Mouse (Mus musculus) spleen, adult 2 months (tissue): ENCODE measurements around the gene Clec2e. TPM values are rescaled to one million over a fixed set of nuclear protein-coding genes. Genes with fewer than 3 reads are reported as not detected.

Source experiments
- DNase-seq, 2 experiments: peaks; one replicate each; pipeline versions ENCODE4 v3.0.0 to v3.0.0-alpha.2; 2012 to 2021; ENCODE audit warnings: low spot score in 2 of 2, low read depth in 1 of 2
- H3K27ac ChIP-seq: fragments of 200-500 bp; 2 replicates; pipeline ENCODE4 v1.5.1; 2012; ENCODE audit warnings: low read length, inconsistent platforms; ENCODE audit not compliant: insufficient read depth
- H3K27me3 ChIP-seq: fragments of 200-500 bp; 2 replicates; pipeline ENCODE4 v1.6.1; 2012; ENCODE audit warnings: mild to moderate bottlenecking, moderate library complexity, low read length, inconsistent platforms; ENCODE audit not compliant: control insufficient read depth, insufficient read depth
- H3K36me3 ChIP-seq: fragments of 200-500 bp; 2 replicates; pipeline ENCODE4 v1.6.1; 2012; ENCODE audit warnings: mild to moderate bottlenecking, low read length, inconsistent platforms; ENCODE audit not compliant: control insufficient read depth, insufficient read depth
- H3K4me1 ChIP-seq: fragments of 200-500 bp; 2 replicates; pipeline ENCODE4 v1.6.1; 2011; ENCODE audit warnings: inconsistent platforms; ENCODE audit not compliant: control insufficient read depth, insufficient read depth, insufficient read length
- H3K4me3 ChIP-seq: fragments of 200-500 bp; 2 replicates; pipeline ENCODE4 v1.5.1; 2011; ENCODE audit warnings: mild to moderate bottlenecking, inconsistent platforms; ENCODE audit not compliant: insufficient read depth, insufficient read length; ENCODE audit errors: extremely low read depth
- CTCF ChIP-seq: fragments of 200-500 bp; IDR thresholded peaks from 2 replicates; pipeline ENCODE4 v1.5.1; 2011; ENCODE audit warnings: mild to moderate bottlenecking, inconsistent platforms; ENCODE audit not compliant: insufficient read depth, insufficient read length, insufficient replicate concordance; ENCODE audit errors: extremely low read depth
- POLR2A ChIP-seq: fragments of 200-500 bp; IDR thresholded peaks from 2 replicates; pipeline ENCODE4 v1.6.1; 2011; ENCODE audit warnings: low read depth, low read length, inconsistent platforms
- WGBS: fragments of 180-500 bp; shearing (Covaris S2); methylation state at CpG from one replicate; pipeline ENCODE4 v1.1.7; 2018; 5-methylcytosine and 5-hydroxymethylcytosine counted together
- polyA plus RNA-seq: library from polyadenylated mRNA; depleted of rRNA; stranded (reverse); fragments of >200 nt; gene quantifications from 2 replicates; pipeline ENCODE4 v1.2.3, GENCODE M21; 2012; rRNA removed

Clec2e gene
- polyA plus RNA-seq, 1 experiment: not detected

DNA sequence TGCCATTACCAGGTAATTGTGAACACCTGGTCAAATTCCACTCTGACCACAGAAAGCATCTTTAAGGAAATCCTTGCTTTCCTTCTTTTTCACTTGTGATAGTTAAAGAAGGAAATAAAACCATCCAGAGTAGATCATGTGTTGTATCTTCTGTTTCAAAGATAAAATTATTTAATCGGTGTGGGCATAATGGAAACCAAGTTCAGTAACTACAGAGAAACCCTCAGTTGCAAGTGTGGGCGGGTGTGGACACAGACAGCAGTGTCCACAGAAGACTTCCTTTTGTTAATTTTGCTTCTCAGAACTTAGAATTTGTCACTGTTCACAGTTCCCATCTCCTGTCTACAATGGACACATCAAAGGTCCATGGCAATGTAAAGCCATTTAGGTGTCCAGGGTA lies 55.1 kb downstream of the Clec2e start, which contains the start of gene Klrb1f:
TSS of gene Klrb1f (plus strand) at position 301 of the 400 bp plus-strand sequence.
- WGBS: 74% methylated on average over 2 of the region's 2 CpGs
- TF ChIP-seq CTCF (no peak), POLR2A (no peak)
- peaks cover 8% of the 10 kb centered on the region; the same call in 1 of the 2 replicates for H3K4me1 ChIP-seq
- no peaks in the 10 kb centered on the region for H3K27me3 ChIP-seq
- no peaks in the 10 kb centered on the region for H3K36me3 ChIP-seq
- no peak for DNase-seq
- H3K4me3 ChIP-seq: no peak within 1 kb of the TSS
- H3K27ac ChIP-seq: no peak within 1 kb of the TSS

DNA sequence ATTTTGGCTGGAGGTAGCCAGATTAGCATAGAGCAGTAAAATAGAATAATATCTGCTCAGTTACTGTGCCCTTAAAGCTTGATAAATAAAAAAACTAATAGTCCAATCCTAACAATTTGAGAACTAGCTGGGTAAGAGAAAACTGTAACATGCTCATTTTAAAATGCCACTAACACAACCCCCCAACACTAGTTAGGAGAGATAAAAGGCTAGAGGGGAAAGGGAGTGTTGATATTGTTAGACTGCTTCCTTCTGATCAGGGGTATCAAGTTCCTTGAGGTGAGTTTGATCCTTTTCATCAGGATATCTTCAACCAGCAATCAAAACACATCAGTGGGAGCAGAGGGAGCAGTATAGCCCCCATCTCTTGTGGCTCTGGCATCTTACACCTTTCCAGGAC lies 58.2 kb downstream of the Clec2e start:
- H3K4me3 ChIP-seq: no peak overlapping the region
- no peak for DNase-seq
- H3K4me1 ChIP-seq: peaks cover 12% of the 10 kb centered on the region; the same call in 1 of the 2 replicates
- H3K27me3 ChIP-seq: no peaks in the 10 kb centered on the region
- TF ChIP-seq POLR2A: no peak
- no peak for TF ChIP-seq CTCF
- H3K27ac ChIP-seq: no peak overlapping the region
- H3K36me3 ChIP-seq: no peaks in the 10 kb centered on the region

Other genes with a start within 250 kb of the Clec2e start
- gene Clec2i, start 213.3 kb downstream of the Clec2e start, polyA plus RNA-seq: 5.0 and 9.6 TPM in 2 replicates
- gene BC035044, start 209.8 kb downstream of the Clec2e start, polyA plus RNA-seq: 16.3 and 22.9 TPM in 2 replicates
- gene Clec2g, start 166.5 kb downstream of the Clec2e start, polyA plus RNA-seq: 0.35 TPM in 1 of 2 replicates, not detected in the other
- gene Klrb1f, start 55.0 kb downstream of the Clec2e start, polyA plus RNA-seq: 1.6 and 1.8 TPM in 2 replicates
- gene Clec2d, start 79.7 kb upstream of the Clec2e start, polyA plus RNA-seq: 47.0 and 47.4 TPM in 2 replicates
- 4.4 and 5.0 TPM in 2 replicates for gene Cd69, start 174.5 kb upstream of the Clec2e start, polyA plus RNA-seq
- gene 4922502D21Rik, start 230.9 kb upstream of the Clec2e start, polyA plus RNA-seq: not detected in 2 replicates
- gene Clec12a, start 241.8 kb upstream of the Clec2e start, polyA plus RNA-seq: 5.3 and 6.8 TPM in 2 replicates